Mouse (Mus musculus) liver, embryonic 13.5 days (tissue): ENCODE measurements around the gene Ctnnbip1. TPM values are rescaled to one million over a fixed set of nuclear protein-coding genes. Genes with fewer than 3 reads are reported as not detected.

ENCODE experiments used
- ATAC-seq: fragments of 200-750 bp; cut with Nextera tagmentation; 2 replicates; pipeline ENCODE4 v1.8.0; 2017; ENCODE audit warnings: low read depth, mild to moderate bottlenecking, moderate number of reproducible peaks, moderate library complexity
- DNase-seq: peaks from one replicate; pipeline ENCODE4 v3.0.0; 2022
- H3K27ac ChIP-seq: fragments of 300-500 bp; sonication (generic); 2 replicates; pipeline ENCODE4 v1.5.1; 2015; ENCODE audit warnings: moderate library complexity, mild to moderate bottlenecking, inconsistent platforms
- H3K27me3 ChIP-seq: fragments of 300-500 bp; sonication (generic); 2 replicates; pipeline ENCODE4 v1.6.1; 2015; ENCODE audit warnings: mild to moderate bottlenecking, inconsistent platforms
- H3K36me3 ChIP-seq: fragments of 300-500 bp; sonication (generic); 2 replicates; pipeline ENCODE4 v1.6.1; 2015; ENCODE audit warnings: mild to moderate bottlenecking, inconsistent platforms
- H3K4me1 ChIP-seq: fragments of 300-500 bp; sonication (generic); replicated peaks from 2 replicates; pipeline ENCODE4 v1.6.1; 2015; ENCODE audit warnings: inconsistent platforms
- H3K4me2 ChIP-seq: fragments of 300-500 bp; sonication (generic); 2 replicates; pipeline ENCODE4 v1.6.1; 2015; ENCODE audit warnings: inconsistent platforms, mild to moderate bottlenecking, moderate library complexity
- H3K4me3 ChIP-seq: fragments of 300-500 bp; sonication (generic); replicated peaks from 2 replicates; pipeline ENCODE4 v1.5.1; 2015; ENCODE audit warnings: mild to moderate bottlenecking, inconsistent platforms
- H3K9ac ChIP-seq: fragments of 300-500 bp; sonication (generic); 2 replicates; pipeline ENCODE4 v1.6.1; 2015; ENCODE audit warnings: mild to moderate bottlenecking, inconsistent platforms
- H3K9me3 ChIP-seq: fragments of 300-500 bp; sonication (generic); replicated peaks from 2 replicates; pipeline ENCODE4 v1.6.1; 2016; ENCODE audit warnings: inconsistent platforms
- WGBS: fragments of 180-500 bp; shearing (Covaris S2); methylation state at CpG from one replicate; pipeline ENCODE4 v1.1.7; 2015; ENCODE audit not compliant: insufficient replicate concordance; 5-methylcytosine and 5-hydroxymethylcytosine counted together
- polyA plus RNA-seq: library from polyadenylated mRNA; unstranded; fragments of >200 nt; fragmentation: Nextera tagmentation; extraction: Ambion mirVana; gene quantifications from 2 replicates; pipeline ENCODE4 v1.2.1, GENCODE M21; 2015

Gene Ctnnbip1
- polyA plus RNA-seq, 1 experiment from 2014 or later: 6.5 TPM

DNA sequence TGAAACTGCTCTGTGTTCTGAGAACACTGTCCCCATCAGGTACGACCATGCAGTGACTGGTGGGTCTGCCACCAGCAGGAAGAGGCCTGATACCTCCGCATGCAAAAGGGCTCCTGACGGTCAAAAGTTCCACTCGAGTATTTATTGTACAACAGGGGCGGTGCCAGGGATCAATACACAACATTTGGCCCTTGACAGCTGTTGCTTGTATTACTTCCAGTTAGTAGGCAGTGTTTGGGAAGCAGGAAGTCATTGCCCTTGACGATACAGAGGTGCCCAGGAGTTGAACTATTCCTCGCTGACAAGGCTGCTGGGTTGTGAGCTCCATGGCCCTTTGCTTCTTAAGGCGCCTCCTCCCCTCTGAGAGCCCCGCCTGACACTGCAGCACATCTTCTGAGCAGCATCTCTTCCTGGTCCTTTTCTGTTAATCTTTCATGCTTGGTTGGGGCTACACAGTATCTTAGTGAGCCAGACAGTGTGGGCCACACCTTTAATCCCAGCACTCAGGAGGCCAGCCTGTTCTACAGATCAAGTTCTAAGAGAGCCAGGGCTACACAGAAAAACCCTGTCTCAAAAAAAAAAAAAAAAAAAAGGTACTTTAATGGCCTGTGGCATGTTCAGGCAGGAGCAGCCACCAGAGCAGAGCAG, 28.9 kb downstream of the Ctnnbip1 start:
- H3K9ac ChIP-seq: no peak overlapping the region
- H3K9me3 ChIP-seq: no peaks in the 10 kb centered on the region
- H3K4me2 ChIP-seq: no peak overlapping the region
- peaks cover 14% of the 10 kb centered on the region for H3K4me1 ChIP-seq
- 58% methylated on average over 9 of the region's 9 CpGs for WGBS
- H3K36me3 ChIP-seq: no peaks in the 10 kb centered on the region
- peak; percentile 79 for ATAC-seq
- H3K27me3 ChIP-seq: no peaks in the 10 kb centered on the region
- peak; percentile 32 for DNase-seq
- no peak overlapping the region for H3K27ac ChIP-seq
- no peak overlapping the region for H3K4me3 ChIP-seq

- peaks cover 14% of the 10 kb centered on the region for H3K4me1 ChIP-seq
- H3K36me3 ChIP-seq: no peaks in the 10 kb centered on the region
- no peaks in the 10 kb centered on the region for H3K9me3 ChIP-seq
- H3K9ac ChIP-seq: no peak overlapping the region
- H3K4me2 ChIP-seq: no peak overlapping the region
- no peak overlapping the region for H3K4me3 ChIP-seq
- ATAC-seq (no peak), DNase-seq (no peak)
- WGBS: 66% methylated on average over 6 of the region's 6 CpGs
- no peaks in the 10 kb centered on the region for H3K27me3 ChIP-seq
- no peak overlapping the region for H3K27ac ChIP-seq
Observed at GRCm38 (mm10) chr4:149547523-149547922, 29.5 kb downstream of the Ctnnbip1 start.

GRCm38 (mm10) chr4:149549221-149549925, 31.3 kb downstream of the Ctnnbip1 start:
- no peaks in the 10 kb centered on the region for H3K27me3 ChIP-seq
- H3K36me3 ChIP-seq: no peaks in the 10 kb centered on the region
- DNase-seq: peak; percentile 58
- H3K4me2 ChIP-seq: no peak overlapping the region
- H3K4me1 ChIP-seq: peaks cover 14% of the 10 kb centered on the region
- peak; percentile 47 for ATAC-seq
- no peak overlapping the region for H3K27ac ChIP-seq
- H3K4me3 ChIP-seq: no peak overlapping the region
- no peak overlapping the region for H3K9ac ChIP-seq
- no peaks in the 10 kb centered on the region for H3K9me3 ChIP-seq
- WGBS: 39% methylated on average over 9 of the region's 9 CpGs

DNA sequence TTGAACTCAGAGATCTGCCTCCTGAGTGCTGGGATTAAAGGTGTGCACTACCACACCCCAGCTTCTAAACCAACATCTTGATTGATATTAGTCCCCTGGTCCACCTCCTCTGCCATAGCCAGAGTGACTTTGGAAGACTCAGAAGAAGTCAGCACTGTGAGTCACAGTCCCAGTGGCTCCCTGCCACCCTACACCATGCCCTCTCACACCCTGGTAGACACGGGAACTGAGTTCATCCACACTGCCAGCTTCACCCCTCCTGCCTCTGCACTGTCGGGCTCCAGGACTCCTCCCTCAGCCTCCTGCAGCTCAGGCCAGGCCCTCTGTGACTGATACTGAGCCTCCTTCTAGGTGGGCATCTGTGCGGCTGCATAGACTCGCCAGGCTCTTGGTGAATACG, 32.8 kb downstream of the Ctnnbip1 start:
- Histone ChIP-seq H3K9me3 (no peaks in the 10 kb centered on the region), H3K4me2 (no peak overlapping the region), H3K4me1 (peaks cover 14% of the 10 kb centered on the region), H3K36me3 (no peaks in the 10 kb centered on the region), H3K27ac (no peak overlapping the region), H3K27me3 (no peaks in the 10 kb centered on the region), H3K9ac (no peak overlapping the region), H3K4me3 (no peak overlapping the region)
- 59% methylated on average over 5 of the region's 5 CpGs for WGBS
- DNase-seq: no peak
- ATAC-seq: no peak

GRCm38 (mm10) chr4:149551696-149552095, 33.7 kb downstream of the Ctnnbip1 start:
- no peak for DNase-seq
- H3K27ac ChIP-seq: no peak overlapping the region
- H3K4me3 ChIP-seq: no peak overlapping the region
- no peaks in the 10 kb centered on the region for H3K36me3 ChIP-seq
- H3K9me3 ChIP-seq: no peaks in the 10 kb centered on the region
- H3K4me1 ChIP-seq: peaks cover 8% of the 10 kb centered on the region
- no peak overlapping the region for H3K4me2 ChIP-seq
- H3K9ac ChIP-seq: no peak overlapping the region
- 64% methylated on average over 5 of the region's 5 CpGs for WGBS
- no peak for ATAC-seq
- H3K27me3 ChIP-seq: no peaks in the 10 kb centered on the region

DNA sequence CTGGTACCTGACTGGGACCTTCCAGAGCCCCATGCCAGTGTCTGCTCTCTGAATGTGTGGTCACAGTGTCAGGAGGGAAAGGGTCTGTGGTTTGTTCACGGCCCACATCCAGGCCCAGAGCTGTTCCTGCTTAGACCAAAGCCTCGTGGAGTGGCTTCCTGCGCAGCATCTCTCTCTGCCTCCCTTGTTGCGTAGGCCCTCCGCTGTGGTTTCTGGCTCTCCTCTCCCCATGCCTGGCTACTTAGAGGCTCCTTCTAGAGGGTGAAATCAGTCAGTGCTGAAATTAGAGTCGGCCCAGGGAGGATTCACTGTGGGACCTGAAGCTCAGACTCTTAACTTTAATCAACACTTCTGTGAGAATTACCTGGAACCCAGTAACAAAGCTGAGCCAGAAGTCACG, 35.8 kb downstream of the Ctnnbip1 start:
- Histone ChIP-seq H3K4me1 (no peaks in the 10 kb centered on the region), H3K9ac (no peak overlapping the region), H3K27ac (no peak overlapping the region), H3K9me3 (no peaks in the 10 kb centered on the region), H3K4me3 (no peak overlapping the region), H3K36me3 (no peaks in the 10 kb centered on the region), H3K27me3 (no peaks in the 10 kb centered on the region), H3K4me2 (no peak overlapping the region)
- 42% methylated on average over 7 of the region's 7 CpGs for WGBS
- ATAC-seq: no peak
- DNase-seq: no peak

DNA sequence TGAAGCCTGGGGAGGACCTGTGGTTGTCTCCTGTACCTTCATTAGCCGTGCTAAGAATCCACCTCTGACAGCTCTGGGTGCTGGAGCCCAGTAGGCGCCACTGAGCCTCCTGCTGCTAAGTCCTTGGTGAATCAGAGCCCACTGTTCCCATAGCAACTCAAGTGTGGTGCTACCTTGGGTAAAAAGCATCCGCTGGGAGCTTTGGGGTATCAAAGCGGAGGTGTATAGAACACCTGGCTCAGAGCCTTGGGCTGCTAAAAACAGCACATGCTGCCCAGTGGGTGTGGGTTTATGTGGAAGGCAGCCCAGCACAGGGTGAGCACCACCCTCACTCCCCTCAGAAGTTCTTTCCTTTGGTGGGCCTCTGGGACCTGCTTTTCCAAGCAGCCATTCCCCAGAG, 38.1 kb downstream of the Ctnnbip1 start:
- DNase-seq: no peak
- H3K4me3 ChIP-seq: no peak overlapping the region
- H3K27me3 ChIP-seq: no peaks in the 10 kb centered on the region
- H3K27ac ChIP-seq: no peak overlapping the region
- H3K9me3 ChIP-seq: no peaks in the 10 kb centered on the region
- no peak overlapping the region for H3K9ac ChIP-seq
- ATAC-seq: no peak
- 64% methylated on average over 4 of the region's 4 CpGs for WGBS
- H3K36me3 ChIP-seq: no peaks in the 10 kb centered on the region
- no peaks in the 10 kb centered on the region for H3K4me1 ChIP-seq
- H3K4me2 ChIP-seq: no peak overlapping the region

GRCm38 (mm10) chr4:149557905-149558304, 39.9 kb downstream of the Ctnnbip1 start:
- 73% methylated on average over 5 of the region's 5 CpGs for WGBS
- no peaks in the 10 kb centered on the region for H3K9me3 ChIP-seq
- H3K27ac ChIP-seq: no peak overlapping the region
- no peak overlapping the region for H3K9ac ChIP-seq
- H3K4me1 ChIP-seq: peaks cover 7% of the 10 kb centered on the region
- H3K4me2 ChIP-seq: no peak overlapping the region
- no peak overlapping the region for H3K4me3 ChIP-seq
- no peaks in the 10 kb centered on the region for H3K27me3 ChIP-seq
- ATAC-seq: no peak
- DNase-seq: no peak
- H3K36me3 ChIP-seq: no peaks in the 10 kb centered on the region

DNA sequence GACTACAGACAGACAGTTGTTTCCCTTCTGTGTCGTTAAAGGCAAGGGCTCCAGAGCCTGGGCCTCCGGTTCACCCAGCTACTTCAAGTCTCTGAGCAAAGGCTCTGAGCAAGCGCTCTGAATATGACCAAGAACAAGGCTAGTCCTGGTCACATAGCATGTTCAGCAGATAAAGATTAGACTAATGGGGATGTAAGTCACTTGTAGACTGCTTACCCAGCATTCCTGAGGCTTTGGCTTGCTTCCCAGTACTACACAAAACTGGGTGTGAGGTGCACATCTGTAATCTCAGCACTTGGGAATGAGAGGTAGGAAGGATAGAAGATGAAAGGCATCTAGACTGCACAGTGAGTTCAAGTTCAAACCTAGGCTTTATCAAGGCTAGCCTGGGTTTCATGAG, 40.4 kb downstream of the Ctnnbip1 start:
- H3K9me3 ChIP-seq: no peaks in the 10 kb centered on the region
- no peak for ATAC-seq
- no peaks in the 10 kb centered on the region for H3K36me3 ChIP-seq
- peaks cover 7% of the 10 kb centered on the region for H3K4me1 ChIP-seq
- no peak overlapping the region for H3K9ac ChIP-seq
- no peaks in the 10 kb centered on the region for H3K27me3 ChIP-seq
- no peak overlapping the region for H3K4me2 ChIP-seq
- DNase-seq: no peak
- H3K4me3 ChIP-seq: no peak overlapping the region
- 68% methylated on average over 3 of the region's 3 CpGs for WGBS
- H3K27ac ChIP-seq: no peak overlapping the region

DNA sequence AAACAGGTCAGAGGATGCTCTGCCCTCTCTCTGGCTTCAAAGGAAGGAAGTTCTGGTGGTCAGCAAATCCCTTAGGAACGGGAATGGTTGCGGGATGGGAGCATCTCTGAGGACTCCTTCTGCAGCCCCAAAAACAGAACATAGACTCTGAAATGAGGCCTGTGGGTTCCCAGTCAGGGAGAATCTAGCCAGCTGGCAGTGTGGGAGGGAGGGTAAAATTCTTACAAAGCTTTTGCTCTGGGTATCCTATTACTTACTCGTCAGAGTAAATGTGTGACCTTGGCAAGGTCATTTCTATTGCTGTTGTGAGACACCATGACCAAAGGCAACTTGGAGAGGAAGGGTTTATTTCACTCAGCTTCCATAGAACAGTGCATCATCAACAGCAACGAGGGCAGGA, 43.4 kb downstream of the Ctnnbip1 start:
- no peak overlapping the region for H3K9ac ChIP-seq
- WGBS: 54% methylated on average over 4 of the region's 4 CpGs
- DNase-seq: no peak

GRCm38 (mm10) chr4:149561986-149562904, 44.2 kb downstream of the Ctnnbip1 start:
- no peaks in the 10 kb centered on the region for H3K36me3 ChIP-seq
- H3K4me3 ChIP-seq: no peak overlapping the region
- no peak overlapping the region for H3K27ac ChIP-seq
- H3K9ac ChIP-seq: no peak overlapping the region
- H3K4me2 ChIP-seq: no peak overlapping the region
- no peaks in the 10 kb centered on the region for H3K9me3 ChIP-seq
- 36% methylated on average over 21 of the region's 21 CpGs for WGBS
- H3K27me3 ChIP-seq: no peaks in the 10 kb centered on the region
- DNase-seq: no peak
- 0 out of 2 replicates have a peak, but pooled peaks have one; percentile 41 for ATAC-seq
- peaks cover 11% of the 10 kb centered on the region for H3K4me1 ChIP-seq

More for the DNA sequence above, 43.4 kb downstream of the Ctnnbip1 start:
- H3K27me3 ChIP-seq: no peaks in the 10 kb centered on the region
- H3K27ac ChIP-seq: no peak overlapping the region
- H3K9me3 ChIP-seq: no peaks in the 10 kb centered on the region
- no peaks in the 10 kb centered on the region for H3K36me3 ChIP-seq
- peaks cover 7% of the 10 kb centered on the region for H3K4me1 ChIP-seq
- no peak overlapping the region for H3K4me2 ChIP-seq
- H3K4me3 ChIP-seq: no peak overlapping the region
- no peak for ATAC-seq
